8 mouse cellular contexts compared by ENCODE assay signal in genomic region chr4:129082379-129083115, GRCm38 (mm10). TPM values are rescaled to one million over a fixed set of nuclear protein-coding genes. Genes with fewer than 3 reads are reported as not detected.
DNase-seq lines count a peak whose midpoint lies in the region; ATAC-seq lines count a peak whose summit lies in the region.

No protein-coding gene starts in this region.

- no peak overlapping the region for H3K27ac ChIP-seq in forebrain, embryonic 16.5 days (ENCODE audit: low read length)
- H3K27ac ChIP-seq in hindbrain, embryonic 11.5 days (ENCODE audit: low read depth, low read length): no peak overlapping the region

- 42% methylated on average over 10 of the region's 10 CpGs for WGBS in forebrain, embryonic 16.5 days
- WGBS in hindbrain, embryonic 11.5 days: 57% methylated on average over 10 of the region's 10 CpGs

- H3K4me3 ChIP-seq in forebrain, embryonic 16.5 days (replicated peaks; ENCODE audit: low read length): no peak overlapping the region
- H3K4me3 ChIP-seq in hindbrain, embryonic 11.5 days (ENCODE audit: low read depth, low read length): no peak overlapping the region

- peak; percentile 92 for DNase-seq in NIH3T3 (ENCODE audit: low read depth)
- DNase-seq in cerebellum, adult 11-12 months: peak; percentile 80
- peak; percentile 79 for DNase-seq in hindbrain, embryonic 11.5 days (ENCODE audit: low spot score)
- peak; percentile 47 to 52 for DNase-seq in layer of hippocampus, postnatal 14 days (ENCODE audit: low spot score in 2 of 2)
- peak; percentile 76 to 82 for DNase-seq in lung, postnatal 4 days
- DNase-seq in right cerebral cortex, postnatal 14 days: peak; percentile 60

- H3K36me3 ChIP-seq in forebrain, embryonic 16.5 days (ENCODE audit: control insufficient read depth, insufficient read depth): peaks cover 34% of the 10 kb centered on the region
- H3K36me3 ChIP-seq in hindbrain, embryonic 11.5 days (ENCODE audit: control insufficient read depth, insufficient read depth, low read length): 0 out of 2 replicates have a peak, but pooled peaks cover 3% of the 10 kb centered on the region

- H3K4me1 ChIP-seq in forebrain, embryonic 16.5 days (replicated peaks; ENCODE audit: control insufficient read depth, insufficient read depth, low read length): 0 out of 2 replicates have a peak, but pooled peaks cover 2% of the 10 kb centered on the region
- no peaks in the 10 kb centered on the region for H3K4me1 ChIP-seq in hindbrain, embryonic 11.5 days (replicated peaks; ENCODE audit: control insufficient read depth, insufficient read depth, low read length)

- H3K4me2 ChIP-seq in forebrain, embryonic 16.5 days (ENCODE audit: low read length): no peak overlapping the region
- no peak overlapping the region for H3K4me2 ChIP-seq in hindbrain, embryonic 11.5 days (replicated peaks; ENCODE audit: low read depth, low read length)

- 0 out of 2 replicates have a peak, but pooled peaks cover 3% of the 10 kb centered on the region for H3K9me3 ChIP-seq in forebrain, embryonic 16.5 days (ENCODE audit: control insufficient read depth, low read length)
- H3K9me3 ChIP-seq in hindbrain, embryonic 11.5 days (ENCODE audit: control insufficient read depth, low read length): no peaks in the 10 kb centered on the region

- no peak overlapping the region for H3K9ac ChIP-seq in forebrain, embryonic 16.5 days (replicated peaks; ENCODE audit: low read depth, low read length)
- H3K9ac ChIP-seq in hindbrain, embryonic 11.5 days (ENCODE audit: low read depth, low read length): no peak overlapping the region

- H3K27me3 ChIP-seq in forebrain, embryonic 16.5 days (replicated peaks; ENCODE audit: control insufficient read depth, insufficient read depth, low read length): no peaks in the 10 kb centered on the region
- no peaks in the 10 kb centered on the region for H3K27me3 ChIP-seq in hindbrain, embryonic 11.5 days (ENCODE audit: control insufficient read depth, insufficient read depth, low read length)

- peak; percentile 69 for ATAC-seq in forebrain, embryonic 16.5 days
- ATAC-seq in hindbrain, embryonic 11.5 days (ENCODE audit: low FRiP score): no peak
- no peak for ATAC-seq in erythroid progenitor cell, adult 5-6 weeks (replicated peaks; ENCODE audit: low FRiP score, poor library complexity, severe bottlenecking)

RNA-seq across cellular contexts. Expression of gene Tmem54, which starts 22.8 kb away (rescaled TPM):
- polyA plus RNA-seq in forebrain, embryonic 16.5 days (2015; fragmentation: Nextera tagmentation; extraction: Ambion mirVana): not detected in 2 replicates
- 0.96 and 1.4 TPM in 2 replicates for polyA plus RNA-seq in hindbrain, embryonic 11.5 days (2014; fragmentation: Nextera tagmentation; extraction: Ambion mirVana)
- not detected for total RNA-seq in layer of hippocampus, postnatal 14 days (2021)
- not detected in 2 replicates for total RNA-seq in erythroid progenitor cell, adult 5-6 weeks (2015; ENCODE audit: low replicate concordance)
- total RNA-seq in erythroid progenitor cell, adult 5-6 weeks (2017; ENCODE audit: low replicate concordance): not detected in 2 replicates

RNA-seq across cellular contexts. Expression of gene Rnf19b, which starts 24.5 kb away (rescaled TPM):
- polyA plus RNA-seq in forebrain, embryonic 16.5 days (2015; fragmentation: Nextera tagmentation; extraction: Ambion mirVana): 21.0 and 26.5 TPM in 2 replicates
- polyA plus RNA-seq in hindbrain, embryonic 11.5 days (2014; fragmentation: Nextera tagmentation; extraction: Ambion mirVana): 10.7 and 11.1 TPM in 2 replicates
- 10 to 100 TPM; 51.9 to 54.0 TPM for total RNA-seq in layer of hippocampus, postnatal 14 days (2021)
- 5.4 and 5.9 TPM in 2 replicates for total RNA-seq in erythroid progenitor cell, adult 5-6 weeks (2015; ENCODE audit: low replicate concordance)
- 15.3 and 22.7 TPM in 2 replicates for total RNA-seq in erythroid progenitor cell, adult 5-6 weeks (2017; ENCODE audit: low replicate concordance)

RNA-seq across cellular contexts. Expression of gene Hpca, which starts 39.3 kb away (rescaled TPM):
- 57.9 and 63.4 TPM in 2 replicates for polyA plus RNA-seq in forebrain, embryonic 16.5 days (2015; fragmentation: Nextera tagmentation; extraction: Ambion mirVana)
- polyA plus RNA-seq in hindbrain, embryonic 11.5 days (2014; fragmentation: Nextera tagmentation; extraction: Ambion mirVana): 2.3 and 2.6 TPM in 2 replicates
- total RNA-seq in layer of hippocampus, postnatal 14 days (2021): 1,000 to 10,000 TPM; 1,833 to 1,912 TPM
- not detected in 2 replicates for total RNA-seq in erythroid progenitor cell, adult 5-6 weeks (2015; ENCODE audit: low replicate concordance)
- total RNA-seq in erythroid progenitor cell, adult 5-6 weeks (2017; ENCODE audit: low replicate concordance): not detected in 2 replicates

RNA-seq across cellular contexts. Expression of gene Fndc5, which starts 54.3 kb away (rescaled TPM):
- polyA plus RNA-seq in forebrain, embryonic 16.5 days (2015; fragmentation: Nextera tagmentation; extraction: Ambion mirVana): 2.5 and 2.8 TPM in 2 replicates
- 2.5 and 3.2 TPM in 2 replicates for polyA plus RNA-seq in hindbrain, embryonic 11.5 days (2014; fragmentation: Nextera tagmentation; extraction: Ambion mirVana)
- total RNA-seq in layer of hippocampus, postnatal 14 days (2021): 10 to 100 TPM; 70.9 to 75.6 TPM
- total RNA-seq in erythroid progenitor cell, adult 5-6 weeks (2015; ENCODE audit: low replicate concordance): 0.72 TPM in 1 of 2 replicates, not detected in the other
- 0.38 and 0.39 TPM in 2 replicates for total RNA-seq in erythroid progenitor cell, adult 5-6 weeks (2017; ENCODE audit: low replicate concordance)

Comparison
In these comparisons a context has a peak if more than half of its experiments do, and no peak if none do; other contexts are left out.
1. RNA of gene Hpca, which starts 39.3 kb away (total RNA-seq): 1,833 to 1,912 TPM in layer of hippocampus, postnatal 14 days; not detected in erythroid progenitor cell, adult 5-6 weeks; every median in the first group is over 1,000 times any median in the second.
2. Peak in every context shown above with its lines, with median percentiles within 50 percentile points of each other: DNase-seq.